Mouse (Mus musculus): Measurements from ENCODE around the gene Ranbp9. TPM values are rescaled to one million over a fixed set of nuclear protein-coding genes. Genes with fewer than 3 reads are reported as not detected.

The Ranbp9 gene
- 156 TPM for total RNA-seq (2023)

DNA sequence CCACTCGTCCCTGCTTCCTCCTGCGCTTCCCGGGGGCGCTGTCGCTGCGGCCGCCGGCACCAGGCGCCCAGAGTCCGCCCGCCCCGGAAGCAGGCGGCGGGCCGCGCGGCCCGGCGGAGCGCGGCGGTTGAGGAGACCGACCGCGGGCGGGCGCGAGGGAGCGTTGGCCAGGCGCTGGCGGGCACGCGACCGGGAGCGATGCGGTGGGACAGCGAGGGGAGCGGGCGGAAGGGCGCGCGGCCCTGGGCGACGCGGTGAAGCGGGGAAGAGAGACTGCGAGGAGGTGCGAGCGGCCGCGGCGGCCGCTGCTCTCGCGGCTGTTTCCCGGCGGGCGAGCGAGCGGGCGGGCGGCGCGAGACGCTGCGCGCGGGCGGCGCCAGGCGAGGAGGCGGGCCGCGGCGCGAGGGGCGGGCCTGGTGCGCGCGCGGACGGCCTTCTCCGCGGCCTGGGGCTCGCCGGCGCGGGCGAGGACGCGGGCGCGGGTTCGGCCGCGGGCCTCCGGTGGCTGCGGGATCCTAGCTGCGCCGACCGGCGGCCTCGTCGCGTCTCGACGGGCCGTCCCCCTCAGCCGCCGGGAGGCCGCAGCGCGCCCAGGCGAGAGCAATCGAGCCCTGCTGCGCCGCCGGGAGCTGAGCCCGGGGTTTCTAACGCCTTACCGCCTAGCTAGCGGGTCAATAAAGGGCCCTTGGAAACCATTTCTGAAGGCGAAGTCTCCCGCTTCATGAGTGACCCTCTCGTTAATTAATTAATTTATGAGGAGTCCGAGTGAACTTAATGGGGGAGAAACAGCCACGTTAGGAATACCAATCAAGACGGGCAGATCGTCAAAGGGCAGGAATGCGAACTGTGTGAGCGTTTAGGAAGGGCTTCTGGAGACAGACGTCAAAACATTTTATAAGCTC lies at the start of gene Ranbp9:
Gene Ranbp9 (minus strand): TSS at position 326 of the 902 bp plus-strand sequence.

DNA sequence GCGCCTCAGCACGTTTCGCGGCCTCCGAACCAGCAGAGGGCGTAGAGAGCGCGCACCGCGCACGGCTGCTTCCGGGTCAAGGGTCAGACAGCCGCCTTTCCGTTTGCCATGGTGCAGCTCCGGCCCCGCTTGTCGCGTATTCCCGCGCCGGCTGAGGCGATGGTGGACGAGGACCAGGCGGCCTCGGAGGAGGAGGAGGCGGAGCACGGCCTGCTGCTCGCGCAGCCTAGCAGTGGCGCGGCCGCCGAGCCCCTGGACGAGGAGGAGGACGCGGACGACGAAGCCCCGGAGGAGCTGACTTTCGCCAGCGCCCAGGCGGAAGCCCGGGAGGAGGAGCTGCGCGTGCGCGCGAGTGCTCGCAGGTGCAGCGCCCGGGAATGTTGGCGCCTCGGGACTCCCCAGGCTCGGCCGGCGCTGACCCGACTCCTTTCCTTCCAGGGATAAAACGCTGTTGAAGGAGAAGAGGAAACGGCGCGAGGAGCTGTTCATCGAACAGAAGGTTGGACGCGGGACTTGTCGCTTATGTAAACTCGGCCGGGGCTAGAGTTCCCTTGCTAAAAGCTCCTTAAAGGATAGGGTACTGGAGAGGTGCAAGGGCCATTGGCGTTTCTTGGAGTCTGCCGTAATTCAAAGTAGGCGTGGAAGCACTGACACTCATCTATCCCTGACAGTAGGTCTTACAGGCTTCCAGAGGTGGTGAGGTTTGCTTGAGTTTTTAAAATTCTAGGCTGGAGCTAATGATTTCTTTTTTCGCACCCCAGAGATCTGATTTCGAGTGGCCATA lies 82.6 kb downstream of the Ranbp9 start, which contains the start of gene Nol7:
Gene Nol7 (plus strand): TSS at position 94 of the 784 bp plus-strand sequence.

DNA sequence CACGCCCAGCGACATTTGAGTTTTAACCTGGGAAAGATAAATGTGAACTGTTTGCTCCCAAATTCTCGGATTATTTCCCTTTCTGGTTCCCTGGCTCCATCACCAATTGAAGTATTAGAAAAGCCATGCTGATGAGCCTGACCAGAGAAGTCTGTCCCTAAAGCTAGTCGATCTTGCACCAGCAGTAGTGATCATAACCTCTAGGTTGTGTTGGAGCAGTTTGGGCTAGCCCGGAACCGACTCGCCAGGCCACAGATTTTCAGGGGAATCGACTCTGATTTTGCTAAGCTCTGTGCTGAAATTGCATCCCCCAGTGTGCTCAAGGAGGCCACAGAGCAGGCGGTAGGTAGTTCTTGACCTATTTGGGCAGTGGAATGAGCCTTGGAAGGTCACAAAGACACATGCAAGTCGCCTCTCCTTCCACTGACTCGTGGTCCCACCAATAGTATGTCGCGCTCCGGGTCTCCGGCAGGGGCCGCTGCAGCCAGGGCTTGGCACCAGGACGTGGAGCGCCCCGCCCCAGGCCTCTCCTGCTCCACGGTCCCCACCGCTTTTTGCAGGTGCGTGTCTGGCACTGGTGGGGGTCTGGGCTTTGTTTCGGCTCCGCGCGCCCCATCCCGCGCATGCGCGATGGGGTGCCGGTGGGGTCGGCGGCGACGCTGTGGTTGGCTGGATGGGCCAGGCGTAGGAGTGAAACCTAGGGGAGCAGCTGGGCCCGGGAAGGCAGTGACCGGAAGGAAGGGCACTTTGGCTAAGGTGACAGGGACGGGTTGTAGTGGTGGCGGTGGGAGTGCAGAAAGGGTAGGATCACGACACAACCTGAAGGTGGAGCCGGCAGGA lies 115.9 kb downstream of the Ranbp9 start, which contains the start of gene Sirt5:
Gene Sirt5 (plus strand): TSS at position 512 of the 840 bp plus-strand sequence.

Other genes starting within 250 kb of the Ranbp9 start
- 13.6 TPM for gene Gfod1, start 177.1 kb downstream of the Ranbp9 start, total RNA-seq (2023)
- gene Sirt5, start 115.8 kb downstream of the Ranbp9 start, total RNA-seq (2023), result 13.7 TPM
- 138 TPM for gene Nol7, start 82.9 kb downstream of the Ranbp9 start, total RNA-seq (2023)
- gene Mcur1, start 78.9 kb upstream of the Ranbp9 start, total RNA-seq (2023), result 22.5 TPM
- not detected for gene Rnf182, start 134.4 kb upstream of the Ranbp9 start, total RNA-seq (2023)